Mouse (Mus musculus): ENCODE measurements at regions not wholly inside any gene's neighbourhood (a gene's known extent, or its start where the extent isn't known, plus 50 kb on each side); places are given as distances from the start of the nearest gene placed in this dataset.

DNA sequence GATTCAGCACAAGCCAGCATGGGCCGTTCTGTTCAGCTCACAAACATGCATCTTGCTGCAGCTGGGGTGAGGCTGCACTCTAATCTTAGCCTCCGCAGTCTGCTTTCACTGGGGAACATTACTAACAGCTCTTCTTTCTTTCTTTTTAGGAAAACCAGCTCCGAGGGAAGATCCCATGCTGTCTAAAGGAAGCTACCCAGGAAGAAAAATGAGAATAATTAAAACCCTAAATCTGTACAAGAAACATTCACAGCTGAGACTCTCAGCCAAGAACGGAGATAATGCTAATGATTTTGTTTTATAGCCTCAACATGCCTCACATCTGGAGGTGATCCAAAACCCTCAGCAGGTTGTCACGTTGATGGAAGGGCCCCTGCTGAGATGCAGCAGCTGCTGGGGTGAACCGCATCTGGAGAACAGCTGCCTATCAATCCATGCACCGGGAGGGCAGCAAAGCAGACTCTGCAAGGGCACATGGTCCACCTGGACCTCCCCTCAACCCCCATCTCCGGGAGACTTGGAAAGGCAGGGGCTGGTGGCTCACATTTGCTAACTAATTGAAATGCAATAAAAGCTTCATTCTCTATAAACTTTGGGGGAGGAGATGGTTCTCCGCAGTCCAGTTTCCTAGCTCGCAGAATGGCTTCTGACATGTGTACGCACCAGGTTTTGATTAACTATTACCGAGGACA, 359.3 kb downstream of the Synb start:
- TF ChIP-seq CHD2 (IDR thresholded peaks at IDR 0.05; ENCODE audit: low read length) (no peak), SMC3 (IDR thresholded peaks at IDR 0.05; ENCODE audit: low read depth, low read length) (no peak), BHLHE40 (IDR thresholded peaks at IDR 0.05; ENCODE audit: borderline replicate concordance, low read depth, low read length) (no peak), RAD21 (IDR thresholded peaks at IDR 0.05; ENCODE audit: low read depth, low read length) (no peak), CTCF (IDR thresholded peaks at IDR 0.05 in 2 of 3, conservative IDR thresholded peaks at IDR 0.05 in 1 of 3; ENCODE audit: control insufficient read depth in 1 of 3, insufficient read depth in 1 of 3, low read depth in 2 of 3, low read length in 3 of 3, poor library complexity in 1 of 3, severe bottlenecking in 1 of 3) (no peak), ZC3H11A (IDR thresholded peaks at IDR 0.05; ENCODE audit: low read depth, low read length) (no peak), GATA1 (IDR thresholded peaks at IDR 0.05; ENCODE audit: low read depth, low read length) (no peak), EP300 (IDR thresholded peaks at IDR 0.05; ENCODE audit: low read depth in 1 of 2, low read length in 2 of 2) (no peak), POLR2AphosphoS2 (IDR thresholded peaks at IDR 0.05; ENCODE audit: low read length) (no peak), POLR2A (IDR thresholded peaks at IDR 0.05; ENCODE audit: control insufficient read depth in 1 of 2, insufficient read depth in 1 of 2, low read depth in 1 of 2, low read length in 2 of 2, poor library complexity in 1 of 2) (no peak), NELFE (IDR thresholded peaks at IDR 0.05; ENCODE audit: low read depth, low read length) (no peak), ELF1 (IDR thresholded peaks at IDR 0.05; ENCODE audit: low read depth, low read length) (no peak), RCOR1 (IDR thresholded peaks at IDR 0.05; ENCODE audit: low read depth, low read length) (no peak)

All from MEL (cell line).